Mouse (Mus musculus): ENCODE measurements around the gene Mcu. TPM values are rescaled to one million over a fixed set of nuclear protein-coding genes. Genes with fewer than 3 reads are reported as not detected.

Gene Mcu
- polyA plus RNA-seq, 1 experiment from 2014 or later: 24.2 TPM

DNA sequence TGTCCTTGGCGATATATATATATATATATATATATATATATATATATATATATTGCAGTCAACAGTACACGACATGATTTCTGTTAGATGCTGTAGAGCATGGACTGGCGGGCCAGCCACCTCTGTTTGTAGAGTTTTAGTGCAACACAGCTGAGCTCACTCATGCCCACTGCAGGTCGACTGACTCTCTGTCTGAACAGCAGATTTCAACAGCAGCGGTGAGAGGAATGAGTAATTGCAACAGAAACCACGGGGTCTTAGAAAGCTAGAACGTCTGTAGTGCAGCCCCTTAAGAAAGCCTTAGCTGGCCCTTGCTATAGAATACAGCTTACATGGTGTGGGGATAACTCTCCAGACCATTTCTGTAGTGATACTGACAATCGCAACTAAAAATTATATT is 121.6 kb downstream of the Mcu start:
- Histone ChIP-seq H3K4me1 (replicated peaks; ENCODE audit: control insufficient read depth, insufficient read depth, low read length) (no peaks in the 10 kb centered on the region), H3K27ac (ENCODE audit: low read depth, low read length) (no peak overlapping the region), H3K4me2 (no peak overlapping the region), H3K9me3 (ENCODE audit: control insufficient read depth, low read length) (no peaks in the 10 kb centered on the region), H3K4me3 (ENCODE audit: low read depth, low read length) (no peak overlapping the region), H3K9ac (ENCODE audit: low read depth, low read length) (no peak overlapping the region), H3K27me3 (replicated peaks; ENCODE audit: control insufficient read depth, insufficient read depth, low read length) (no peaks in the 10 kb centered on the region), H3K36me3 (ENCODE audit: control insufficient read depth, insufficient read depth, low read length) (no peaks in the 10 kb centered on the region)
- DNase-seq (ENCODE audit: low spot score) (no peak), ATAC-seq (replicated peaks; ENCODE audit: low FRiP score) (no peak)
- 69% methylated on average over 8 of the region's 8 CpGs for WGBS

DNA sequence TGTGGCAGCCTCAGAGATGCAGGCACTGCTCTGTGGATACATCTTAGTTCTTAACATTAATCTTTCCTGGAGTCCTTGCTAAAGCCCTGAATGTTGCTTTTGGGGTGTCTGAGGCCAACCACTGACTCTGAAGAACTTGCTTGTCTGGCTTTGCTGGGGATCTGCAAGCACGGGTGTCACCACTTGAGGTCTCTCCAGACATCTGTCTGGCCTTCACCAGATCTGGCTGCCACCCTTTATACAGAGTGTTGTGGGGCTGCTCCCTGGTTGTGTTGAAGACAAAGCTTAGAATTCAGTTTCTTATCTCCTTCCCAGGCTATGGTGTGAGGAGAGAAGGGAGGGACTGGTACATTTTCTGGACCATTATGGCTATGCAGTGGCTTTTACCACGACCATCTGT is 122.4 kb downstream of the Mcu start:
- no peak overlapping the region for H3K4me3 ChIP-seq (ENCODE audit: low read depth, low read length)
- ATAC-seq (replicated peaks; ENCODE audit: low FRiP score) (no peak), DNase-seq (ENCODE audit: low spot score) (no peak)
- WGBS: 31% methylated on average over 2 of the region's 2 CpGs
- H3K36me3 ChIP-seq (ENCODE audit: control insufficient read depth, insufficient read depth, low read length): no peaks in the 10 kb centered on the region
- H3K9me3 ChIP-seq (ENCODE audit: control insufficient read depth, low read length): no peaks in the 10 kb centered on the region
- no peak overlapping the region for H3K9ac ChIP-seq (ENCODE audit: low read depth, low read length)
- H3K4me2 ChIP-seq: no peak overlapping the region
- H3K4me1 ChIP-seq (replicated peaks; ENCODE audit: control insufficient read depth, insufficient read depth, low read length): no peaks in the 10 kb centered on the region
- H3K27ac ChIP-seq (ENCODE audit: low read depth, low read length): no peak overlapping the region
- H3K27me3 ChIP-seq (replicated peaks; ENCODE audit: control insufficient read depth, insufficient read depth, low read length): no peaks in the 10 kb centered on the region

DNA sequence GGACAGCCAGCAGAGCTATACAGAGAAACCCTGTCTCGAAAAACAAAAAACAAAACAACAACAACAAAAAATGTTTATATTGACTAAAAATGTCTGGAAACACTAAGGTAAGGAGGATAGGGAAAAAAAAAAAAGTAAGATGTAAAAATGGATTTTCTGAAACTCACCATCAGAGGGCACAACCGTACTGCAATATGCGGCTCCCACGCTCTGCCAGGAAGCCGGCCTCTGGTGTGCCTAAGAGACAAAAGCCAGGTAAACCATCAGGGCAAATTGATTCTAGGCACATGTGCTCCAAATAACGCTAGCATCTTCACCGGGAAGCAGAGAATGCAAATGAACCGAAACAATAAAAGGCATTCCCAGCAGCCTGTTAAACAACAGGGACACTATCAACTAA is 125.6 kb downstream of the Mcu start:
- Histone ChIP-seq H3K36me3 (ENCODE audit: control insufficient read depth, insufficient read depth, low read length) (0 out of 2 replicates have a peak, but pooled peaks cover 2% of the 10 kb centered on the region), H3K9ac (ENCODE audit: low read depth, low read length) (no peak overlapping the region), H3K4me3 (ENCODE audit: low read depth, low read length) (no peak overlapping the region), H3K4me1 (replicated peaks; ENCODE audit: control insufficient read depth, insufficient read depth, low read length) (no peaks in the 10 kb centered on the region), H3K27ac (ENCODE audit: low read depth, low read length) (no peak overlapping the region), H3K9me3 (ENCODE audit: control insufficient read depth, low read length) (no peaks in the 10 kb centered on the region), H3K27me3 (replicated peaks; ENCODE audit: control insufficient read depth, insufficient read depth, low read length) (no peaks in the 10 kb centered on the region), H3K4me2 (no peak overlapping the region)
- DNase-seq (ENCODE audit: low spot score): no peak
- no peak for ATAC-seq (replicated peaks; ENCODE audit: low FRiP score)
- 85% methylated on average over 8 of the region's 8 CpGs for WGBS

DNA sequence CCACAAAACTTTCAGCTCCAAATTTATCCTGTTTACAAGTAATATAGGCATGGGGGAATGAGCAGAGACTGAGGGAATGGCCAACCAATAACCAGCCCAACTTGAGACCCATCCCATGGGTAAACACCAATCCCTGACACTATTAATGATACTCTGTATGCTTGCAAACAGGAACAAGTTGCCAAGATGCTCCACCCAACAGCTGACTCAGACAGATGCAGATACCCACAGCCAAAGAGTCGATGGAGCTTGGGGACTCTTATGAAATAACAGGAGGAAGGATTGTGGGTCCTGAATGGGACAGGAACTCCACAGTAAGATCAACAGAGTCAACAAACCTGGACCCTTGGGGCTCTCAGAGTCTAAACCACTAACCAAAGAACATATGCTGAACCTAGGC is 127.1 kb downstream of the Mcu start:
- Histone ChIP-seq H3K36me3 (ENCODE audit: control insufficient read depth, insufficient read depth, low read length) (0 out of 2 replicates have a peak, but pooled peaks cover 2% of the 10 kb centered on the region), H3K4me1 (replicated peaks; ENCODE audit: control insufficient read depth, insufficient read depth, low read length) (no peaks in the 10 kb centered on the region), H3K4me2 (no peak overlapping the region), H3K9ac (ENCODE audit: low read depth, low read length) (no peak overlapping the region), H3K4me3 (ENCODE audit: low read depth, low read length) (no peak overlapping the region), H3K27me3 (replicated peaks; ENCODE audit: control insufficient read depth, insufficient read depth, low read length) (no peaks in the 10 kb centered on the region), H3K9me3 (ENCODE audit: control insufficient read depth, low read length) (no peaks in the 10 kb centered on the region), H3K27ac (ENCODE audit: low read depth, low read length) (no peak overlapping the region)
- 96% methylated on average over 1 of the region's 1 CpGs for WGBS
- ATAC-seq (replicated peaks; ENCODE audit: low FRiP score) (no peak), DNase-seq (ENCODE audit: low spot score) (no peak)

DNA sequence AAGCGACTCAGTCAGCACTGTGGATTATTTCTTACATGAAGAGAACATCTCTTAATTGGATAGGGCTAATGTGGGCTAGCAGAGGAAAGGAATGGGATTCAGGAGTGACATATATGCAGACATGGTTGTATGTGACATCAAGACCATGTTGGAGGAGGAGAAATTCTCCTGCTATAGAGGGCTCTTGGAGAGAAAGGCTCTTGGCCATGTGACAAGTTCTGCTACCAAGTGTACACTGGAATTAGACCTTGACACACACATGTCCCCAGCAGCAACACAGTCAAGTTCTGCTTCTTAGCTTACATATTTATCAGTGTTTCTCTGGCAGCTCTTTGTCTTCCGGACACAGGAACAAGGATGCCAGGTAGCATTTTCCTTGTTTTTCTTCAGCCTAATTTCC is 129.1 kb downstream of the Mcu start:
- 82% methylated on average over 2 of the region's 2 CpGs for WGBS
- no peaks in the 10 kb centered on the region for H3K9me3 ChIP-seq (ENCODE audit: control insufficient read depth, low read length)
- no peak overlapping the region for H3K4me3 ChIP-seq (ENCODE audit: low read depth, low read length)

DNA sequence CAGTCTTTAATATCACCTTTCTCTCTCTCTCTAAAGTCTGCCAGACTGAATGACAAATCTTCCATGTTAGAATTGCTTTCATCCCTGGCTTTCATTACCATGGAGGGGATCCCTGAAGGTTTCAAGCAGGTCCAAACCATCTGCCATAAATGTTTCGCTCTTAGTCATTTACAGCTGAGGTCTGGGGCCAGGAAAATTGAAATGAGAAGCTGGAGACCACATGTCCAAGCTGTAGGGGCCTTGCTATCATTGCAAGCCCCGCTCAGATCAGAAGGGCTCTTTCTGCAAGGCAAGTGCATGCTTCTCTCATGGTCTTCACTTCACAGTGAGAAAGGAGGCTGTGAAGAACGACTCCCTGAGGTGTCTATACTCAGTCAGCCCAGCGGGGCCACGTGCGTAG is 132.2 kb downstream of the Mcu start:
- H3K4me1 ChIP-seq (replicated peaks; ENCODE audit: control insufficient read depth, insufficient read depth, low read length): no peaks in the 10 kb centered on the region
- no peak overlapping the region for H3K4me3 ChIP-seq (ENCODE audit: low read depth, low read length)
- H3K27me3 ChIP-seq (replicated peaks; ENCODE audit: control insufficient read depth, insufficient read depth, low read length): no peaks in the 10 kb centered on the region
- no peak overlapping the region for H3K9ac ChIP-seq (ENCODE audit: low read depth, low read length)
- H3K9me3 ChIP-seq (ENCODE audit: control insufficient read depth, low read length): no peaks in the 10 kb centered on the region
- H3K36me3 ChIP-seq (ENCODE audit: control insufficient read depth, insufficient read depth, low read length): peaks cover 2% of the 10 kb centered on the region; the same call in 1 of the 2 replicates
- WGBS: 85% methylated on average over 6 of the region's 6 CpGs
- no peak overlapping the region for H3K27ac ChIP-seq (ENCODE audit: low read depth, low read length)
- no peak for ATAC-seq (replicated peaks; ENCODE audit: low FRiP score)
- DNase-seq (ENCODE audit: low spot score): no peak
- H3K4me2 ChIP-seq: no peak overlapping the region

More for the DNA sequence above, 129.1 kb downstream of the Mcu start:
- Histone ChIP-seq H3K9ac (ENCODE audit: low read depth, low read length) (no peak overlapping the region), H3K4me2 (no peak overlapping the region), H3K27me3 (replicated peaks; ENCODE audit: control insufficient read depth, insufficient read depth, low read length) (no peaks in the 10 kb centered on the region), H3K36me3 (ENCODE audit: control insufficient read depth, insufficient read depth, low read length) (0 out of 2 replicates have a peak, but pooled peaks cover 2% of the 10 kb centered on the region), H3K4me1 (replicated peaks; ENCODE audit: control insufficient read depth, insufficient read depth, low read length) (no peaks in the 10 kb centered on the region), H3K27ac (ENCODE audit: low read depth, low read length) (no peak overlapping the region)
- no peak for DNase-seq (ENCODE audit: low spot score)
- no peak for ATAC-seq (replicated peaks; ENCODE audit: low FRiP score)

DNA sequence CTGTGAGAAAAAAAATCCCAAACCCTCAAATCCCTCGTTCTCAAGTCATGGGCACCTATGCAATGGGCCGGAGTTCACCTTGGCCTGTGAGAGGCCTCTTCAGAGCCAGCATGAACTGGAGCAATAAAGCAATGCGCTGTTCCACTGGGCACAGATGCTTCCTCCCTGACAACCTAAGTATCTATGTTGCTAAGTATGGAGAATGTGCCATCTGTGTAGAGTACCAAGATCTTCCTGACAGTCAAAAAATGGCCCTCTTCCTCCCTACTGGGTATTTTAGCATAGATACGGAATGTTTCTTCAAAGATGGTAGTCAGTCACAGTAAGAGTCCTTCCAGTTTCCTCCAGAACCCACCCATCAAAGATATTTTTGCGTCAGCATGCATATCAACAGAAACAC is 135.1 kb downstream of the Mcu start:
- no peak overlapping the region for H3K9ac ChIP-seq (ENCODE audit: low read depth, low read length)
- peaks cover 2% of the 10 kb centered on the region; the same call in 1 of the 2 replicates for H3K36me3 ChIP-seq (ENCODE audit: control insufficient read depth, insufficient read depth, low read length)
- no peaks in the 10 kb centered on the region for H3K27me3 ChIP-seq (replicated peaks; ENCODE audit: control insufficient read depth, insufficient read depth, low read length)
- WGBS: 88% methylated on average over 5 of the region's 5 CpGs
- no peak for ATAC-seq (replicated peaks; ENCODE audit: low FRiP score)
- H3K4me3 ChIP-seq (ENCODE audit: low read depth, low read length): no peak overlapping the region
- H3K4me2 ChIP-seq: no peak overlapping the region
- no peaks in the 10 kb centered on the region for H3K4me1 ChIP-seq (replicated peaks; ENCODE audit: control insufficient read depth, insufficient read depth, low read length)
- DNase-seq (ENCODE audit: low spot score): no peak
- H3K27ac ChIP-seq (ENCODE audit: low read depth, low read length): no peak overlapping the region
- 0 out of 2 replicates have a peak, but pooled peaks cover 3% of the 10 kb centered on the region for H3K9me3 ChIP-seq (ENCODE audit: control insufficient read depth, low read length)

DNA sequence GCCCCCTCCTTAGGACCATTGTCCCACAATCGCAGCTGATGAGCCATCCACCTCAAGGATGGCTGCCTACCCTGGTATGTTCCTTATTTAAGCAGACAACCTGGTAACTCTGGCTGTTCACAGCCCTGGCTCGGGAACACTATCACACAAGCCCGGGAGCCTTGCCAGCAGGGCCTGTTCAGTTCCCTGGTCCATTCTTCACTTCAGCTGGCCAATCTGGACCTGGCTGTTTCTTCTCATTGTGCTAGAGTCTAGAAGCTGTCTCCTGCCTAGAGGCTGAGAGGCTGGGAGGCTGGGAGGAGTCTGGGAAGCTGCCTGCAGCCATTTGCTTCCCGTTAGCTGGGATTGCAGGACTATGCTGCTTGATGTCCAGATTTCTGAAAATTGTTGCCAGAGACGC is 146.0 kb downstream of the Mcu start:
- no peak overlapping the region for H3K4me3 ChIP-seq (ENCODE audit: low read depth, low read length)
- H3K9ac ChIP-seq (ENCODE audit: low read depth, low read length): no peak overlapping the region
- DNase-seq (ENCODE audit: low spot score): no peak
- H3K27ac ChIP-seq (ENCODE audit: low read depth, low read length): no peak overlapping the region
- H3K4me2 ChIP-seq: no peak overlapping the region
- H3K27me3 ChIP-seq (replicated peaks; ENCODE audit: control insufficient read depth, insufficient read depth, low read length): no peaks in the 10 kb centered on the region
- no peaks in the 10 kb centered on the region for H3K9me3 ChIP-seq (ENCODE audit: control insufficient read depth, low read length)
- H3K36me3 ChIP-seq (ENCODE audit: control insufficient read depth, insufficient read depth, low read length): peaks cover 3% of the 10 kb centered on the region; the same call in 1 of the 2 replicates
- ATAC-seq (replicated peaks; ENCODE audit: low FRiP score): no peak
- WGBS: 80% methylated on average over 5 of the region's 5 CpGs
- H3K4me1 ChIP-seq (replicated peaks; ENCODE audit: control insufficient read depth, insufficient read depth, low read length): no peaks in the 10 kb centered on the region

DNA sequence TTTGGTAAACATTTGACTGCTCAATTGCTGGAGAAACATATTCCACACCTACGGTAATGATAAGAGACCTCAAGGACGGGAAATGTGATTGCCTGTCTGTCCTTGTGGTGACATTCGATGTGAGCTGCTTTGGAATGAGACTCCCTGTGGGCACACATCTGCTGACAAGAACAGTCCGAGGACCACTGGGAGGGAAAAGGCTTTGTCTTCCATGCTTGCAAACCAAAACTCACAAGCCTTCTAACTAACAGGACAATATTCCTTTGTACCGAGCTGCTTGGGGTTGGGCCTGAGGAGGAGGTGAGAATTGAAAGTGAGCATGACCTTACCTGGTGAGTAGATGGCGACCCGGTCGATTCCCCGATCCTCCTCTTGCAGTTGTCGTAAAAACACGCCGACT is 149.2 kb downstream of the Mcu start:
- WGBS: 90% methylated on average over 12 of the region's 12 CpGs

More for the DNA sequence above, 149.2 kb downstream of the Mcu start:
- Histone ChIP-seq H3K9me3 (ENCODE audit: control insufficient read depth, low read length) (no peaks in the 10 kb centered on the region), H3K27me3 (replicated peaks; ENCODE audit: control insufficient read depth, insufficient read depth, low read length) (no peaks in the 10 kb centered on the region), H3K9ac (ENCODE audit: low read depth, low read length) (no peak overlapping the region), H3K36me3 (ENCODE audit: control insufficient read depth, insufficient read depth, low read length) (peaks cover 4% of the 10 kb centered on the region; the same call in 1 of the 2 replicates), H3K27ac (ENCODE audit: low read depth, low read length) (no peak overlapping the region), H3K4me1 (replicated peaks; ENCODE audit: control insufficient read depth, insufficient read depth, low read length) (no peaks in the 10 kb centered on the region), H3K4me2 (no peak overlapping the region), H3K4me3 (ENCODE audit: low read depth, low read length) (no peak overlapping the region)
- DNase-seq (ENCODE audit: low spot score): no peak
- no peak for ATAC-seq (replicated peaks; ENCODE audit: low FRiP score)
